Mouse (Mus musculus) lung, postnatal 25 days (tissue): ENCODE results near the gene Commd7.
A peak's percentile ranks its signal among the peaks of the same experiment; 100 is the strongest.

Experiments
- DNase-seq: peaks from one replicate; pipeline ENCODE4 v3.0.0; 2022; ENCODE audit warnings: low spot score

The Commd7 gene

DNA sequence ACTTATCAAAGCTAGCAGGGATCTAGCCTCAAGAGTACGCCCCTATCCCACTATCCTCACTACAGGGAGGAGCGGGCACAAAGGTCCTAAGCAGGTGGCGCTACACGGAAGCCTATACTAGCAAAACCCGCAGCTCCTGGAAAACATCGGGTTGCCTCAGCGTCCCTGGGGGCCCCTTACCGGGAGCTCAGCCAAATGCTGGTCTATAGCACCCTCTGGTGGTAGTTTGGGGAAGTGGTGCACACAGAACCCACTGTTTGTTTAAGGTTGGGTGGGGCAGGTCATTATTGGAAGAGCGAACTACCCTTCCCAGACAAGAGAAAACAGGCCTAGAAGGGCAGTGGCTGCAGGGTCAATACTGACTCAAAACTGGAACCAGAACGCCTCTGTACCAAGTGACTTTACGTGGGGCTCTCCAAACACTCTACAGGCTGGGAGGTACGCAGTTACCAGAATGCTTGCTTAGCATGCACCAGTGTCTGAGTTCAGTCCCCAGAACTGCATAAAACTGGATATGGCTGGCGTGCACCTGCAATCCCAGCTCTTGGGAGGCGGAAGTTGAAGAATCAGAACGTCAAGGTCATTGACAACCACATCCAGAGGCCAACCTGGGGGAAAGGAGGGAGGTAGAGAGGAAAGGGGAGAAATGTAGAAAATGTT, 45.9 kb downstream of the Commd7 start:
- peak; percentile 76 for DNase-seq

DNA sequence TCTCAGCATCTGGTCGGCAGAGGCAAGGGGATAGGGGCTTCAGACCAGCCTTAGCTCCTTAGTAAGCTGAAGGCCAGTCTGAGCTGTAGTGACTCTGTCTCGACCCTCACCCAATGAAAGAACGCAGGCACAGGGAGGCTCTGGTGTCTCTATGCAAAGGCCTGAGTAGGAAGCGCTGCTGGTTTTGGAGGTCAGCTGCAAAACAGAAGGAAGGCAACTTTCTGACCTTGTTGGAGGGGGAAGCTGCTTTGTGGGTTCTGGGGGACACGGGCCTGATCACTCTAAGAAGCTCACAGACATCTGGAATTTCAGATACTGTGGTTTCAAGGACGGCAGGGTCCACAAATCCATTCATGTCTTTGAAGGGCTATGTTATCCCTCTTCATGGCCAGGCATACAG, 46.6 kb downstream of the Commd7 start:
- DNase-seq: no peak

DNA sequence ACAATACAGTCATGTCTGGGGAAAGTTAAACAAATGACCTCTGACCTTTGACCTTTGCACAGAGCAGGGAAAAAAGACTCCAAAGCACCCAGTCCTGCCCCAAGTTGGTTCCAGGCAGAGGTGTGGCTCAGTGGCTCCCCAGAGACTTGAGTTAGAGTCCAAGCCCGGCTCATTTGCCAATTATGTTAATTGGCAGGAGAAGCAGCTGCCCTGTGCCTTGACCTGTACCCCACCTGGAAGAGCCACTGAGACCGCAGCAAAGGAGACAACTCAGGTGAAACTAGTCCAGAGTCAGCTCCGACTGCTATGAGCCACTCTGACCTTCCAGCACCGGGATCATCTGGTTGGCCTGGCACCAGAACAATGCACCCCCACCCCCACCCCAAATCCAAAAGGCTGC, 48.2 kb downstream of the Commd7 start:
- DNase-seq: no peak

DNA sequence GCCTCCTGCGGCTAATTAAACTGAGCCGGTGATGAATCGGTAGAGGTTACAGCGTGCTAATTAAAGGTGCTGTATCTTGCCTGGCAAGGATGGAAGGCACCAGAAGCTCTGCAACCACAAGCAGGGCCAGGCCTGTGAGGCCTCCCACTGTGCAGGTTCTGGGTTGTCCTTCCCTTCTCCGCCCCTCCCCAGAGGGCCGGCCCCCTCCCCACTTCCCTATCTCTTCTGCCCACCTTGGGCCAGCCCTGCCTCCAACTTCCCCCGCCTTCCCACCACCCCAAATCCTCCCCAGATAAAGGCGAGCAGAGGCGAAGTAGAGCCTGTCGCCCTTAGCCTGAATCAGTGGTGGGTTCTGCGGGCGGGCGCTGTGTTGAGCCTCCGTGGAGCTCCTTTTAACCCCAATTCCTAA, 48.9 kb downstream of the Commd7 start:
- DNase-seq: no peak

GRCm38 (mm10) chr2:153582876-153583585, 49.5 kb downstream of the Commd7 start:
- DNase-seq: no peak

DNA sequence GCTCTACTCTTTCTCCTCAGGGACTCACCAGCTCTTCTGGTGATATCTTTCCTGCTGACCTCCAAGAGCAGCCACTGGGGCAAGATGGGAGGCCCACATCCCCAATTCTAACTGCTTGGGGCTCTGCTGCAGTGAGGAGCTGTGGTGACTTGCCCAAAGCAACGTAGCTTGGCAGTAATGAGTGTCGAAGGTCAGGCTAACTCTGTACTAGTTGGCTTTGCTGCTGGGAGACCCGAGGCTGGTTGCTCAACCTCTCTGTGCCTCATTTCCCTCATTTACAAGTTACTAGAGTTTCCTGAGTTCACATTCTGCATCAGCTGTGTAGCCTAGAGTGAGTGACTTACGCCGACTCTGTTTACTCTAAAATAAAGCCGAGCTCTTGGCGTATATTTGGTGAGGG, 51.2 kb downstream of the Commd7 start:
- DNase-seq: no peak

- DNase-seq: no peak
Observed at GRCm38 (mm10) chr2:153580458-153580985, 52.1 kb downstream of the Commd7 start.

- no peak for DNase-seq
Observed at GRCm38 (mm10) chr2:153580042-153580441, 52.5 kb downstream of the Commd7 start.

GRCm38 (mm10) chr2:153577122-153577521, 55.5 kb downstream of the Commd7 start:
- no peak for DNase-seq

DNA sequence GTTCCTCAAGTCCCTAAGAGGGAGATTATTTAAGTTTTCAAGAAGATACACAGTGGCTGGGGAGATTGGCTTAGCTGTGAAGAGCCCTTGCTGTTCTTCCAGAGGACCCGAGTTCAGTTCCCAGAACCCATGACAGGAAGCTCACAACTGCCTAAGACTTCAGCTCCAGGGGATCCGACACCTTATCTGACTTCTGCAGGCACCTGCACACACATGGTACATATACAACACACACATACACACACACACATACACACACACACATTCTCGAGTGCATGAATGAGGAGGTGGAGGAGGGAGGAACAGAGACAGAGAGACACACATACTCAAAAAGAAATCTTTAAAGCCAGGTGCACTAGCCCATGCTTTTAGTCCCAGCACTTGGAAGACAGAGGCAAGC, 56.4 kb downstream of the Commd7 start:
- DNase-seq: no peak

DNA sequence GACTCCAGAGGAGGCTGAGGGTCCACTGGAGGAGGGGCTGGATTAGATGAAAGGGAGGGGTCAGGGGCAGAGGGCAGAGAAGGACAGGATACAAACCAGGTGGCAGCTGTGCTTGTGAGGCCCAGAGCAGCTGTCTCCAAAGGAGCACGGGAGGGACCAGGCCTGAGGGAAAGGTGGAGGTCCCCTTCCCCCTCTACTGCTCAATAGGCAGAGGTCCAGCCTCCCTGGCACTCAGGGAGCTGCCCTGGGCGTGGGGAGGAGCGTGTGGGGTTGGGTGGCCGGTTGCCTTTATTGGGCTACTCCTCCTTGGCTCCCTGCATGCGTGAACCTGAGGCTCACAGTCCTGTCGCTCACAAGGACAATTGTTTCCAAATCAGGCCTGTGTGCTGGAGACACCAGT, 57.0 kb downstream of the Commd7 start:
- no peak for DNase-seq

DNA sequence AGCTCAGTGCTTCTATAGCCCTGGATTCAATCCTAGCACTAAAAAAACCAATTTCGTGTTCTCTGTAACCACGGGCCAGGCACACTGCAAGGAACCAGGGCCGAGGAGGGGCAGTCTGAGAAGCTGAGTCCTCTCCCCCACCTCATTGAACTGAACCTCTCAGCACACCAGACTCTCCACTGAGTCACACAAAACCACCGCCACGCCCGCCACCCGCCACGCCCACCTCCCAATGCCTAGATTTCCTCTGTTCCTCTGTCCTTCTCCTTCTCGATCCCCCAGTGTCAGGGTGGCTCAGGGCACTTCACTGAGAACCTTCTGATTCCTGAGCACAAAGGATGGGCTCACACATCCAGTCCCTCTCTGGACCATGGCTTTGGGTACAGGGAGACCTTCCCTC, 59.5 kb downstream of the Commd7 start:
- DNase-seq: no peak

GRCm38 (mm10) chr2:153568541-153568940, 64.0 kb downstream of the Commd7 start:
- DNase-seq: no peak

DNA sequence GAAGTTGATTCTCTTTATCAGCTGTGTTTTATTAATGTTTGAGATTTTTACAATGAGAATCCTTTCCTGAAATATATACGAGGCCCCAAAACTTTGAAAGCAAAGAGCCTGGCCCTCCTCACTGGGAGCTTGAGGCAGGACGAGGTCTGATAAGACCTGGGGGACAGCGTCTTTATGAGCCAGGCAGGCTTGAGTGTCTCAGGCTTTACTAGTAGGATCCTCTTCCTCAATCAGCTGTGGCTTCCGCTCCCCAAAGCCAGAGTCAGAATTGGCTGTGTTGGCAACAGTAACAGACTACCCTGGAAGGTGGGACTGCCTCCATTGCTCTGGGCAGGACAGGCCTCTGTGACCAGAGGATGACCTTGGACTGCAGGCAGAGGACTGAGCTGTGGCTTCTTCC, 64.6 kb downstream of the Commd7 start:
- no peak for DNase-seq
